ENCODE assay signal across 16 mouse cellular contexts in the genomic region with DNA sequence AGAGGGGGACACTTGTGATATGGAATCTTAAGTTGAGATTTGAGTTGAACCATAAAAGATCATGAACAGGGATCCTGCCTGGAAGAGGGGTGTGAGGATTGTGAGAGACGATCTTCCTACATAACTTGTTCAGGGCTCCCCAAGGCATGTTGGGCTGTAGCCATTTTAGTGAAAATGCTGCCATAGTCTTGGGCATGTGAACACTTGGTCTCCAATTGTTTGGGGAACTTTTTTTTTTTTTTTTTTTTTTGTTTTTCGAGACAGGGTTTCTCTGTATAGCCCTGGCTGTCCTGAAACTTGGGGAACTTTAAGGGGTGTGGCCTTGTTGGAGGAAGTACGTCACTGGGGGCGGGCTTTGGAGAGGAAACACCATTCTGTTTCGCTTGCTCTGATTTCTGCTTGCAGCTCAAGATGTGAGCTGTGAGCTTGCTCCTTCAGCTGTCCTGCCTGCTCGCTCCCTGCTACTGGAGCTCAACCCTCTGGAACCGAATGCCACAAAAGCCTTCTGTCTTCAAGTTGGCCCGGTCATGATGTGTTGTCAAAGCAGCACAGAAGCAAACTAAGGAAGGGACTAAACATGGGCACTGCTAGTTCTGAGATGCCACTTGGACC.
DNase-seq lines count a peak whose midpoint lies in the region; ATAC-seq and TF ChIP-seq lines count a peak whose summit lies in the region.
"Had no signal": no experiment of that assay in that cellular context is flagged by ENCODE, and none has a peak within 500 bp of the region (broad histone marks: within the 10 kb centered on the region; RNA-seq: fewer than 3 reads in every experiment).

No protein-coding gene starts in this region.

- H3K36me3 ChIP-seq in limb, embryonic 13.5 days = no peaks in the 10 kb centered on the region
- H3K36me3 ChIP-seq: embryonic facial prominence, embryonic 10.5 days; heart, embryonic 15.5 days had no signal

- no peaks in the 10 kb centered on the region for H3K9me3 ChIP-seq in limb, embryonic 13.5 days
- H3K9me3 ChIP-seq: embryonic facial prominence, embryonic 10.5 days; heart, embryonic 15.5 days had no signal

- 75% methylated on average over 8 of the region's 8 CpGs for WGBS in limb, embryonic 13.5 days

- H3K27ac ChIP-seq in gastrocnemius, adult 2 months = no peak overlapping the region
- H3K27ac ChIP-seq in limb, embryonic 13.5 days = no peak overlapping the region
- H3K27ac ChIP-seq: embryonic facial prominence, embryonic 10.5 days; heart, embryonic 15.5 days had no signal

- H3K4me3 ChIP-seq in gastrocnemius, adult 2 months = peak overlapping the region; percentile 28
- no peak overlapping the region for H3K4me3 ChIP-seq in limb, embryonic 13.5 days
- H3K4me3 ChIP-seq: embryonic facial prominence, embryonic 10.5 days; heart, embryonic 15.5 days had no signal

- peaks cover 22% of the 10 kb centered on the region for H3K4me1 ChIP-seq in limb, embryonic 13.5 days
- H3K4me1 ChIP-seq: heart, embryonic 15.5 days had no signal

- no peak for ATAC-seq in limb, embryonic 13.5 days (ENCODE audit: low FRiP score, low read depth)
- ATAC-seq in megakaryocyte progenitor cell, adult 5-6 weeks (replicated peaks; ENCODE audit: poor library complexity) = no peak
- ATAC-seq: forebrain, embryonic 14.5 days had no signal

- no peak overlapping the region for H3K9ac ChIP-seq in limb, embryonic 13.5 days
- H3K9ac ChIP-seq: heart, embryonic 15.5 days had no signal

- H3K27me3 ChIP-seq in limb, embryonic 13.5 days = no peaks in the 10 kb centered on the region
- H3K27me3 ChIP-seq: heart, embryonic 15.5 days had no signal

- intact Hi-C loops in gastrocnemius, adult 2 months (cut with DNase I) = no loop called here
- intact Hi-C loops in gastrocnemius, postnatal 36 days (cut with DNase I) = no loop called here

- no peak for DNase-seq in gastrocnemius, adult 2 months
- no peak for DNase-seq in gastrocnemius, postnatal 36 days
- DNase-seq in 3134 (ENCODE audit: extremely low read depth, insufficient read length, low spot score) (peak; percentile 47), ZHBTc4 (ENCODE audit: low read depth, low spot score) (peak; percentile 85)
- DNase-seq in heart, adult 11 months = no peak
- no peak for DNase-seq in layer of hippocampus, postnatal 36 days
- DNase-seq: adrenal gland, postnatal 25 days; cerebellum, adult 11-12 months; gastrocnemius, postnatal 25 days; thymus, adult 18-20 months had no signal

- 0 out of 2 replicates have a peak overlapping the region, but pooled peaks have one; percentile 21 for H3K4me2 ChIP-seq in limb, embryonic 13.5 days (replicated peaks)
- H3K4me2 ChIP-seq: heart, embryonic 15.5 days; liver, embryonic 11.5 days had no signal

- TF ChIP-seq CTCF in gastrocnemius, adult 2 months (IDR thresholded peaks at IDR 0.05) = no peak

Comparison
In these comparisons a context has a peak if more than half of its experiments do, and no peak if none do; other contexts are left out.
1. DNase-seq: peak in 3134 (single experiment) and ZHBTc4 (single experiment); none in gastrocnemius, adult 2 months (single experiment), gastrocnemius, postnatal 36 days (0 of 2), heart, adult 11 months (single experiment) and layer of hippocampus, postnatal 36 days (0 of 2).